Mouse (Mus musculus): ENCODE data around the gene Sycp2l. TPM values are rescaled to one million over a fixed set of nuclear protein-coding genes. Genes with fewer than 3 reads are reported as not detected.
"Not testable (repeated sequence)": the region's sequence is repeated elsewhere in the genome, so short reads cannot be mapped to it uniquely, and the experiment has no call there.

The Sycp2l gene
- polyA plus RNA-seq, 1 experiment from 2014 or later = not detected

DNA sequence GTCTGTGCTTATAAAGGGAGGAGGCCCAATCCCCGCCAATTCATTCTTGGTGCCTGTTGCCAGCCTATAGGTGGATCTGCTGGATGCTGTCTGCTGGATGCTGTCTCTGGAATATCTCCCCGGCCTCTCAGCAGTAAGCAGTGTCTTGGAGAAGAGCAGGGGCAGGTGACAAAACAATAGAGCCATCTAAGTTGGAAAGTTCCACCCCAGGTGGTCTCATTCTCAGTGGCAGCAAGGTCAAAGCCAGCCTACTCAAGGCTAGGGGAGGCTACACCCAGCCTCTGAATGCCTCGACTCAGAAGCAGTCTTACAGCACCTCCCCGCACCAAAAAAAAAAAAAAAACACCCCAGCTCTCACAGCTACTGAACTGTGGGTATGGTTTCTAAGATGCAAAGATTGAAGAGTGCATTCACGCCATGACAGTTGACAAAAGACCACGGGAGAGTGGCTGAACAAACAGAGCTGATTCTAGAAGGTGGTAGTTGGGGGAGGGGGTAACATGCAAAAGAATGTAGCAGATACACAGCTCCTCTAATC lies 31.4 kb downstream of the Sycp2l start:
- Histone ChIP-seq H3K4me3 (no peak overlapping the region), H3K27me3 (ENCODE audit: low read depth, poor library complexity, severe bottlenecking) (no peaks in the 10 kb centered on the region), H3K27ac (no peak overlapping the region), H3K36me3 (no peaks in the 10 kb centered on the region), H3K4me1 (no peaks in the 10 kb centered on the region), H3K9me3 (replicated peaks) (no peaks in the 10 kb centered on the region)
- WGBS = 77% methylated on average over 6 of the region's 6 CpGs
- DNase-seq (ENCODE audit: low spot score) = no peak

DNA sequence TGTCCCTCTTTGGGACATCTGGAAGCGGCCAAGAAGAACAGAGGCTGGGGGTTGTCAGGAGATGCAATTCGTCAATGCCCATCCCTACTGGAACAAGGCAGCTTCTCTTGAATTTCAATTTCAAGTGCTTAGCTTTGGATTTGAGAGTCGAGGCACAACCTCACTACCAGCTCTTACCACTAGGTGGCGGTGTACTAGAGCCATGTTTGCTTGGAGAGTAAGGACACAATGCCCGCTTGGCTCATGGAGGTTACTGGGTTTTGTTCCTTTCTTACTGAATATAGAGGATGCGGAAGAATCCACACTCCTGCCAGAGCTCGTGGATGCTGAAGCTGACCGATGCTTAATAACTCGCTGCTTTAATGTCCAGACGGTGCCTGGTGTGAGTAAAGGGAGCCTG lies 32.2 kb downstream of the Sycp2l start:
- Histone ChIP-seq H3K4me1 (no peaks in the 10 kb centered on the region), H3K27me3 (ENCODE audit: low read depth, poor library complexity, severe bottlenecking) (no peaks in the 10 kb centered on the region), H3K36me3 (no peaks in the 10 kb centered on the region), H3K9me3 (replicated peaks) (no peaks in the 10 kb centered on the region), H3K4me3 (no peak overlapping the region), H3K27ac (no peak overlapping the region)
- DNase-seq (ENCODE audit: low spot score) = peak; percentile 55
- 77% methylated on average over 10 of the region's 10 CpGs for WGBS

DNA sequence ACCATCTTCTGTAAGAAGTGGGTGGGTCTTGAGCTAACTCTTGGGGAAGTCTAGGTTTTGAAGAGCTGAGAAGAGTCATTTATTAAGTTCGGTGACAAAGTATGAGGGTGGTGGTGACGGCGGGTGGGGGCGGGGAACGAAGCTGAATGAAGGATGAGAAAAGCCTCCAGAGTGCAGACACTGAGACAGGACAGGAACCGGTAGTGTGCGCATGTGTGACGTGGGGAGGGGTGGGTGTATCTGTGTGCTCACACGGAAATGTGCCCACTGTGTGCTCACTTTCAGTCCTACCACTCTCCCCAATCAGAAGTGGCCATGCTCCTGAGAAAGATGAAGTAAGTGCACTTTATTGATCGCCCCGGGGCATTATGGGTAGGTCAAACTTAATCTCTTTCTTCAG lies 39.0 kb downstream of the Sycp2l start:
- H3K27me3 ChIP-seq (ENCODE audit: low read depth, poor library complexity, severe bottlenecking) = no peaks in the 10 kb centered on the region

DNA sequence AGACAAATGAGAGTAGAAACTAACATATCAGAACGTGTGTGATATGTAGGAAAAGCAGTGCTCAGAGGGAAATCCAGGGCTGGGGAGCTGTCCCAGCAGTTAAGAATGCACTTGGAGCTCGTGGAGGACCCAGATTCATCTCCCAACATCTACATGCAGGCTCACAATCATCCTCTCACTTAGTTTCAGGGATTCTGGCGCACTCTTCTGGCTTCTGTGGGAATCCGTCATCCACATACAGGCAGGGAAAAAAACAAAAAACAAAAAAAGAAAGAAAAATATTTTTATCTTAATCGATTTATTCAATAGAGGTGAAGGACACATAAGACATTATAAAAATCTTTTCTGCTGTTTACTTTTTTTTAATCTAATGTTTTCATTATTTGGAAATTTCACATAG lies 44.3 kb downstream of the Sycp2l start:
- WGBS = 73% methylated on average over 5 of the region's 5 CpGs
- no peaks in the 10 kb centered on the region for H3K4me1 ChIP-seq
- no peaks in the 10 kb centered on the region for H3K9me3 ChIP-seq (replicated peaks)
- H3K27ac ChIP-seq = no peak overlapping the region
- no peak overlapping the region for H3K4me3 ChIP-seq
- no peaks in the 10 kb centered on the region for H3K27me3 ChIP-seq (ENCODE audit: low read depth, poor library complexity, severe bottlenecking)
- no peak for DNase-seq (ENCODE audit: low spot score)
- no peaks in the 10 kb centered on the region for H3K36me3 ChIP-seq

More for the DNA sequence above, 39.0 kb downstream of the Sycp2l start:
- Histone ChIP-seq H3K4me1 (no peaks in the 10 kb centered on the region), H3K4me3 (no peak overlapping the region), H3K36me3 (no peaks in the 10 kb centered on the region), H3K27ac (no peak overlapping the region), H3K9me3 (replicated peaks) (no peaks in the 10 kb centered on the region)
- 86% methylated on average over 11 of the region's 11 CpGs for WGBS
- DNase-seq (ENCODE audit: low spot score) = no peak

DNA sequence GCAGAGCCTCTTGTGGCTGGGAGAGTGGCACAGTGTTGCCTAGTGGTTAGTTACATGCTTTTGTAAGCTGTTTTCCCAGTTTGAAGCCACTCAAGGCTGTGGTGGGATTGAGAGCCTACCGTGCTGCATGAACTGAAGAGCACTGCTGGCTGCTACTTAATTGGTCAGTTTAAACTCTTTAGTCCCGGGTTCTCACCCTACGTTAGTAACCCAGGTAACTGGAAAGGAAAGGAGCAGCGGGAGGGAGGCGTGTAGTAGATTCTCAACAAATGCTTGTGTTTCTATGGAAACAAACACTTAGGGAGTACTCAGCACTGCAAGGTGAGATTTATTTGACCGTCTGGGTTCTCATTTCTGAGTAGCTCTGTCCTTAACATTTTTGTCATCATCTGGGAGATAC lies 73.8 kb downstream of the Sycp2l start:
- Histone ChIP-seq H3K27ac (no peak overlapping the region), H3K4me3 (no peak overlapping the region), H3K27me3 (ENCODE audit: low read depth, poor library complexity, severe bottlenecking) (no peaks in the 10 kb centered on the region), H3K36me3 (peaks cover 46% of the 10 kb centered on the region), H3K4me1 (no peaks in the 10 kb centered on the region), H3K9me3 (replicated peaks) (no peaks in the 10 kb centered on the region)
- WGBS = 90% methylated on average over 6 of the region's 6 CpGs
- no peak for DNase-seq (ENCODE audit: low spot score)

DNA sequence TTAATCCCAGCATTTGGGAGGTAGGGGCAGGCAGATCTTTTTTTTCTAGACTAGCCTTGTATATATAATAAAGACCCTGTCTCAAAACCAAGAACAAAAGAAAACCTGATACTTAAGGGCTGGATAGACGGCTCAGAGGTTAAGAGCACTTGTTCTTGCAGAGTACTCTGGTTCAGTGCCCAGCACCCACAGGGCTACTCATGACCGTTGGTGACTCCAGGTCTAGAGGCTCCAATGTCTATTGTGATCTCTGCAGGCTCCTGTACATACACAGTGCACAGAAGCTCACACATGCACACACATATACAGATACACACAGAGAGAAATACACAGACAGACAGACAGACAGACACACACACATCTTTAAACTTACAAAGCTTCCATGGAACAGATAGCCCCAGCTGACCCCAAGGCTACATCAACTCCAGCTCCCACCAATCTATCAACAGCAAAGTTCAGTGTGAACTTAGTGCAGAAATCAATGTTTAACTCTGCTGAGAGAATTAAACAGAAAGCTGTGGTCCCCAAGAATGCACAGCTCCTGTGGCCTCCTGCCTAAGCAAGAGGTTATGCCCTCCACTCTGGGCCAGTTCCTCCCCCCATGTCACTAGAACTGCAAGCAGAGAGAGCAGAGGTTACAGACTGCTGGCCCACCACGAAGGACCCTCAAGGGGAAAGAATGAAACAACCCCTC lies 81.7 kb downstream of the Sycp2l start:
- H3K4me1 ChIP-seq = 0 out of 2 replicates have a peak, but pooled peaks cover 1% of the 10 kb centered on the region
- H3K4me3 ChIP-seq = no peak overlapping the region
- H3K27me3 ChIP-seq (ENCODE audit: low read depth, poor library complexity, severe bottlenecking) = no peaks in the 10 kb centered on the region
- H3K36me3 ChIP-seq = peaks cover 11% of the 10 kb centered on the region
- H3K27ac ChIP-seq = no peak overlapping the region
- WGBS = 86% methylated on average over 3 of the region's 3 CpGs
- no peak for DNase-seq (ENCODE audit: low spot score)
- H3K9me3 ChIP-seq (replicated peaks) = no peaks in the 10 kb centered on the region

DNA sequence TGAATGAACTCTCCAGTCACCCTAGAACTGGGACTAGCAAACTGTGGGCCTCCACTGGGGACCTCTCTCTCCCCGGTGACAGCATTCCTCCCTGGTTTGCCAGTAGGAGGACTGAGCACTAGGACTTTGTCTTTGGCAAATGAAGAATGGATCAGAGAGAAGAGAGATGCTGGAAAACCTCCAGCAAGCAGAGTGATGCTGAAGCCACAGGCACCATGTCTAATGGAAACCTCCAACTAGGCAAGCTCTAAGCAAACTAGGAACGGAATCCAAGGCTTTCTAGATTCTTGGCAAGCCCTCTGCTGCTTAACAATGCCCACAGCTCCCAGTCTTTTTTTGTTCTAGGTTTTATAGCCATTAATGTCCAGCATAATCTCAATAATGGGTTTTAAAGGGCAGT lies 86.8 kb downstream of the Sycp2l start:
- peaks cover 38% of the 10 kb centered on the region for H3K4me1 ChIP-seq
- H3K4me3 ChIP-seq = no peak overlapping the region
- no peak for DNase-seq (ENCODE audit: low spot score)
- H3K36me3 ChIP-seq = no peaks in the 10 kb centered on the region
- WGBS = 87% methylated on average over 2 of the region's 2 CpGs
- H3K9me3 ChIP-seq (replicated peaks) = no peaks in the 10 kb centered on the region
- no peak overlapping the region for H3K27ac ChIP-seq
- H3K27me3 ChIP-seq (ENCODE audit: low read depth, poor library complexity, severe bottlenecking) = no peaks in the 10 kb centered on the region

DNA sequence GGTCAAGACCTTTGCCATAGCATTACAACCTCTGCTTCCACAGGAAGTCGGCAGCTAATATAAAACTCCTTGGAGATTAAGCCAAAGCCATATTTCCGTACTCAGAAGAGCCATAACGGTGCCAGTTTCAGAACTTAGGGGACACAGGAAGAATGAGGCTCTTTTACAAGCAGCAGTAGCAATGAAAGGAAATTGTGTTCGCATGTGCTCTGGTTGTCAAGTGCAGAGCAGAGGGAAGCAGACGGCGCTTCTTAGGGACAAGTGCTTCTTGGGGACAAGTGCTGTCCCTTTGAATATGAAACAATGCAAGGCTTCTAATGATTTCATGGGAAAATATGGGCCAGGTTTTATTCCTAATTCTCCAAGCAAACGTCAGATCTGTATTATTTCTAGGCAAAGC lies 89.2 kb downstream of the Sycp2l start:
- peaks cover 38% of the 10 kb centered on the region for H3K4me1 ChIP-seq
- WGBS = 62% methylated on average over 7 of the region's 7 CpGs
- no peaks in the 10 kb centered on the region for H3K27me3 ChIP-seq (ENCODE audit: low read depth, poor library complexity, severe bottlenecking)
- H3K4me3 ChIP-seq = no peak overlapping the region
- no peak overlapping the region for H3K27ac ChIP-seq
- no peaks in the 10 kb centered on the region for H3K36me3 ChIP-seq
- no peak for DNase-seq (ENCODE audit: low spot score)
- H3K9me3 ChIP-seq (replicated peaks) = no peaks in the 10 kb centered on the region

DNA sequence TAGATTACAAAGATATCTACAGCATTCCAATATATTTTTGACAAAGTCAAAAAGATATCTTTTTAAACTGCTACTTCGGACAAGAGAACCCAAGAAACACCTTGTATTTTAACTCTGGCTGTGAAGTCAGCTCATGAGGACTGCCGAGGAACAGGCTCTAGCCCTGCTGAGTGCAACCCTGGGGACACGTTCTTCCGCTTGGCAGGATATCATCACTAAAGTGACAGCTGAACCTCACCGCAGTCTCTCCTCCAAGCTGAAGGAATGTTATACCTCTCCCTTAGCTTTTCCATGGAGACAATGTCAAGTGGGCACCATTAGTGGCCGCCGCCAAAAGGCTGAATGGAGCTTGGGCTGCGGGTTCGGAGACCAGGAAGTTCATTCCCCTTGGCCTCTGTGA lies 89.6 kb downstream of the Sycp2l start:
- DNase-seq (ENCODE audit: low spot score) = no peak
- no peak overlapping the region for H3K27ac ChIP-seq
- WGBS = 87% methylated on average over 9 of the region's 9 CpGs
- no peaks in the 10 kb centered on the region for H3K36me3 ChIP-seq
- no peaks in the 10 kb centered on the region for H3K27me3 ChIP-seq (ENCODE audit: low read depth, poor library complexity, severe bottlenecking)
- H3K4me3 ChIP-seq = no peak overlapping the region
- peaks cover 38% of the 10 kb centered on the region for H3K4me1 ChIP-seq
- H3K9me3 ChIP-seq (replicated peaks) = no peaks in the 10 kb centered on the region

DNA sequence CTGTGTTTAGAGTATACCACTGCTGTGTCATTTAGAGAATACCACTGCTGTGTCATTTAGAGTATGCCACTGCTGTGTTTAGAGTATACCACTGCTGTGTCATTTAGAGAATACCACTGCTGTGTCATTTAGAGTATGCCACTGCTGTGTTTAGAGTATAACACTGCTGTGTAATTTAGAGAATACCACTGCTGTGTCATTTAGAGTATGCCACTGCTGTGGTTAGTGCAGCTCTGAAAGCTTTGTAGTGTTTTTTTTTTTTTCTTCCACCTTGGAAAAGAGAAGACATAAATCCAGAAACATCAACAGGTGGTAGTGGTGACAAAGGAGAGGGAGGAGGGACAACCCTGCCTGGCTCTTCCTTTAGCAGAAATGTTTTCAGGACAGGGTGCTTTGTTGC lies 91.5 kb downstream of the Sycp2l start:
- H3K9me3 ChIP-seq (replicated peaks); H3K27me3 ChIP-seq (ENCODE audit: low read depth, poor library complexity, severe bottlenecking); H3K27ac ChIP-seq; H3K36me3 ChIP-seq; H3K4me3 ChIP-seq; DNase-seq (ENCODE audit: low spot score): not testable (repeated sequence)
- peaks cover 38% of the 10 kb centered on the region for H3K4me1 ChIP-seq

DNA sequence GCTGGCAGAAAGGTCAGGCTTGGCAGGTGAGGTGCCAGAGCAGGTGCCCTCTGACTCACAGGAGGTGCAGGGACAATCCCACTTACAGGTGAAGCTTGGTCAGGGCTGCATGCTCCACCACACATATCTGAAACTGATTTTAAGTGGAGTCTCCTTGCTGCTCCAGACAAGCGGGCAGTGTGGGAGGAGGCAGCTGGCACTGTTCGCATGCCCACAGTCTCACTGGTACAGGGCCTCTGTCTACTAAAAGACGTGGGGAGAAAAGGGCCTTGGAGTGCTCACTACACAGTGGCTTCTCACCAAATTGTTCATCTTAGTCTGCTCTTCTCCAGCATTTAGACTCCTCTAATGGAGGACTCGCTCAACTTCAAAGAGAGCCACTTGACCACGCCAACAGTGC lies 92.1 kb downstream of the Sycp2l start:
- Histone ChIP-seq H3K27me3 (ENCODE audit: low read depth, poor library complexity, severe bottlenecking) (no peaks in the 10 kb centered on the region), H3K36me3 (no peaks in the 10 kb centered on the region), H3K4me3 (no peak overlapping the region), H3K9me3 (replicated peaks) (no peaks in the 10 kb centered on the region), H3K4me1 (peaks cover 33% of the 10 kb centered on the region), H3K27ac (no peak overlapping the region)
- WGBS = 85% methylated on average over 5 of the region's 5 CpGs
- no peak for DNase-seq (ENCODE audit: low spot score)

DNA sequence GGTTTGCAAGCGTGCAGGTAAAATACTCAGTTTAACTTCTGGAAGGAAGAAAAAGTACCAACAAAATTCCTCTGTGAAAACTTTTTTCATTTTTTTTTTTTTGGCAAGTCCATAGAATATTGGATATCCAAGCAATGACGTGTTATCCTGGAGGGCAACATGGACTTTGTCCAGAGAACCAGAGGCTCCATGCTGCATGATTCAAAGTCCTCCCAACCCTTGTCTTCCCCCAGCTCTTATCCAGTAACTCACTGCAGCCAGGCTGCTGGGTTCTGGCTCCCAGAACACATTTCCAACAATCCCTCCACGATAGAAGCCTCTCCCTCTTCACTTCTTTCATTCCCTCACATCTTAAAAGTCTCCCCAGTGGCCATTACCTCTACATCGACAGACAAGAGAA lies 97.2 kb downstream of the Sycp2l start:
- H3K27me3 ChIP-seq (ENCODE audit: low read depth, poor library complexity, severe bottlenecking) = no peaks in the 10 kb centered on the region
- no peak overlapping the region for H3K27ac ChIP-seq
- H3K36me3 ChIP-seq = no peaks in the 10 kb centered on the region
- 86% methylated on average over 4 of the region's 4 CpGs for WGBS
- no peak overlapping the region for H3K4me3 ChIP-seq
- no peaks in the 10 kb centered on the region for H3K9me3 ChIP-seq (replicated peaks)
- DNase-seq (ENCODE audit: low spot score) = no peak
- no peaks in the 10 kb centered on the region for H3K4me1 ChIP-seq

DNA sequence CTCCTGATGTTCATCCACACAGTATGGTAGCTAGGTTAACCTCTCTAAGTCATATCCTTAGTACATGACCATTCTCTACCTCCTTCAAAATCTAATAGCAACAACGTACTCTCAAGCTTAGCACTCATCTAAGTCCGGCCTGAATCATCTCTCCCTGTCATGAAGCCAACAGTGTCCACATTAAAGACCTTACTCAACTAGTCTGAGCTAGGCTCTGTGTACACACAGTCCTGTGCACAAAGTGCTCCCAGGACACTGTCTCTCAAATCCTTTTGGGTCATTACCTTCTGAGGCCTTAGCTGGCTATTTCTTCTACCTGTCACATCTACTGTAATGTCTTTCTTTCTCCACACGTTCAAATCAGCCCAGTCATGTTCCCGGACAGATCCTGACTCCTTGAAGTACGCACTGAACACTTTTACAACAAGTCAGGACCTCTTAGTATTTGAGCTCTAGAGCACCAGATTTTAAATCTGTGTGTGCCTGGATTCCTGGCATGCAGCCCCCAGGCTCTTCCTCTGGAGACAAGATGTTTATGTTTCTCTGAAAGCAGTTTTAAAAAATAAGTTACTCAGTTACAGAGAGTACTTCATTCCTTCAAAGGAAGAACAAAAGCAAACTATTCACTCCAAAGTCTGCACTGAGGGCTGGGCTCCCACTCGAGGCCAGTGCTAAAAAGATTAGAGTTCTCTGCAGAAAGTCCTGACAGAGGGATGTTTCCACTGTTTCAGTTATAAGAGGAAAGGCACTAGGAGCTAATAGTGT lies 98.6 kb downstream of the Sycp2l start:
- H3K27ac ChIP-seq = no peak overlapping the region
- H3K27me3 ChIP-seq (ENCODE audit: low read depth, poor library complexity, severe bottlenecking) = no peaks in the 10 kb centered on the region
- H3K9me3 ChIP-seq (replicated peaks) = no peaks in the 10 kb centered on the region
- no peaks in the 10 kb centered on the region for H3K4me1 ChIP-seq
- WGBS = 83% methylated on average over 6 of the region's 6 CpGs
- no peak for DNase-seq (ENCODE audit: low spot score)
- no peak overlapping the region for H3K4me3 ChIP-seq
- no peaks in the 10 kb centered on the region for H3K36me3 ChIP-seq
